Mouse (Mus musculus): ENCODE data around the gene H2-DMb1. TPM values are rescaled to one million over a fixed set of nuclear protein-coding genes. Genes with fewer than 3 reads are reported as not detected.

Gene H2-DMb1
- 1.2 and 1.3 TPM in 2 replicates for polyA plus RNA-seq (2016; fragmentation: Nextera tagmentation; extraction: Ambion mirVana)

DNA sequence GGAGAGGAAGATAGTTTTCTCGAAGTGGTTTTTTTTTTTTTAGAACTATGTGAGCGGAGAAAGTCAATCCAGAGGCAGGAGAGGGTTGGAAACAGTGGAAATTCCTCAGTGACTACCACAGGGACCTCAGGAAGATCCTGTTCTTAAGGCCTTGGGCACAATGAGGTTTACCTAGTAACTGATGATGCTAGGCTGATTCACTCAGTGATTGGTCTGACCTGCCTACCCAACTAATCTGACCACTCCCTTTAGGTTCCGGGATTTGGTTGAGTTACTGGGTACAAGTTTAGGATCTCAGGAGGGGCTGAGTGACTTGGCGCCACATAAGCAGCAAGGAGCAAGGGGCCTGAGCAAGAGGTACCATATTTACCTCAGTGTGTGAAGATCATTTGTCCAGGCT, at the start of gene H2-DMb1:
TSS of gene H2-DMb1 (plus strand) at position 150 of the 400 bp plus-strand sequence.
- no peak within 1 kb of the TSS for H3K9ac ChIP-seq (replicated peaks)
- ATAC-seq (ENCODE audit: insufficient number of reproducible peaks, insufficient read depth, low FRiP score, low TSS enrichment, low read depth) = no peak
- H3K4me3 ChIP-seq (replicated peaks) = no peak within 1 kb of the TSS
- WGBS = 52% methylated on average over 4 of the region's 4 CpGs
- H3K9me3 ChIP-seq = no peaks in the 10 kb centered on the region
- no peaks in the 10 kb centered on the region for H3K36me3 ChIP-seq
- no peak within 1 kb of the TSS for H3K4me2 ChIP-seq
- no peak within 1 kb of the TSS for H3K27ac ChIP-seq
- no peaks in the 10 kb centered on the region for H3K4me1 ChIP-seq (replicated peaks)
- no peaks in the 10 kb centered on the region; the same call in 1 of the 2 replicates for H3K27me3 ChIP-seq

DNA sequence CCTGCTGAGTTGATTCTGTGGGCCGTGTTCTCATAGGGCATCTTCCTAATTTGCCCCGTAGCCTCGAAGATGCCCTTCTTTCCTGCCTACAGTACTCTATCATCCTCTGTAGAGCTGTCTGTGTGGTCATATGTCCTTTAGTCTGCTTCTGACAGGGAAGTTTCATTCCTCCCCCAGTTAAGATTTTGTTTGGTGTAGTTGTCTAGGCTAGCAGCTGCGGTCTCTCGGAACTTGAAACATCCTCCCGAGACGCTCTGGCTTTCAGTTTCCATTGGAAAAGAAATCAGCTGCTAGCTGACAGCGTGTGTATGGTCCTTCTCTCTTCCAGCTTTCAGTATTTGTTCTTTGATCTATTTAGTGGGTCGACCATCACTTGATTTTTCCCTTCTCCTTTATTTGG, 48.1 kb upstream of the H2-DMb1 start:
- Histone ChIP-seq H3K4me1 (replicated peaks) (peaks cover 11% of the 10 kb centered on the region), H3K27me3 (0 out of 2 replicates have a peak, but pooled peaks cover 7% of the 10 kb centered on the region), H3K9ac (replicated peaks) (no peak overlapping the region), H3K4me2 (no peak overlapping the region), H3K4me3 (replicated peaks) (no peak overlapping the region), H3K36me3 (peaks cover 16% of the 10 kb centered on the region; the same call in 1 of the 2 replicates), H3K27ac (no peak overlapping the region), H3K9me3 (0 out of 2 replicates have a peak, but pooled peaks cover 5% of the 10 kb centered on the region)
- 89% methylated on average over 9 of the region's 9 CpGs for WGBS
- ATAC-seq (ENCODE audit: insufficient number of reproducible peaks, insufficient read depth, low FRiP score, low TSS enrichment, low read depth) = no peak

DNA sequence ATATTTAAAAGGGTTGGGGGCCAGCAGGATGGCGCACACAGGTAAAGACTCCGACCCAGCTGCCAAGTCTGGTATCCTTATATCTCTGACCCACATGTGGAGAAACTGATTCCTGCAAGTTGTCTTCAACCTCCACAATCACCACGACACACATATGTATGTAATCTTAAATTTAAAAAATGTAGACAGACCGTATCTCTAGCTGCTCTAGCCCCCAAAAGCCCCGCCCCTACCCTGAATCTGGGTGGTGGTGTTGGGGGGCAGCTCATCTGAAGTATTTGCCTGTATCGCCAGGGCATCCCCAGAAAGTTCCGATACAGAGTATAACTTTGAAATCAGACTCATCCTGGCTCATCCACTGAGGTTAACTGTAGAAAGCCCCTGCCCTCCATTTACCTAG, 46.3 kb upstream of the H2-DMb1 start:
- H3K9me3 ChIP-seq = 0 out of 2 replicates have a peak, but pooled peaks cover 5% of the 10 kb centered on the region
- no peak for ATAC-seq (ENCODE audit: insufficient number of reproducible peaks, insufficient read depth, low FRiP score, low TSS enrichment, low read depth)
- 86% methylated on average over 7 of the region's 7 CpGs for WGBS
- H3K4me3 ChIP-seq (replicated peaks) = no peak overlapping the region
- H3K4me2 ChIP-seq = no peak overlapping the region
- no peak overlapping the region for H3K27ac ChIP-seq
- peaks cover 33% of the 10 kb centered on the region for H3K36me3 ChIP-seq
- no peak overlapping the region for H3K9ac ChIP-seq (replicated peaks)
- no peaks in the 10 kb centered on the region for H3K27me3 ChIP-seq
- 0 out of 2 replicates have a peak, but pooled peaks cover 5% of the 10 kb centered on the region for H3K4me1 ChIP-seq (replicated peaks)

DNA sequence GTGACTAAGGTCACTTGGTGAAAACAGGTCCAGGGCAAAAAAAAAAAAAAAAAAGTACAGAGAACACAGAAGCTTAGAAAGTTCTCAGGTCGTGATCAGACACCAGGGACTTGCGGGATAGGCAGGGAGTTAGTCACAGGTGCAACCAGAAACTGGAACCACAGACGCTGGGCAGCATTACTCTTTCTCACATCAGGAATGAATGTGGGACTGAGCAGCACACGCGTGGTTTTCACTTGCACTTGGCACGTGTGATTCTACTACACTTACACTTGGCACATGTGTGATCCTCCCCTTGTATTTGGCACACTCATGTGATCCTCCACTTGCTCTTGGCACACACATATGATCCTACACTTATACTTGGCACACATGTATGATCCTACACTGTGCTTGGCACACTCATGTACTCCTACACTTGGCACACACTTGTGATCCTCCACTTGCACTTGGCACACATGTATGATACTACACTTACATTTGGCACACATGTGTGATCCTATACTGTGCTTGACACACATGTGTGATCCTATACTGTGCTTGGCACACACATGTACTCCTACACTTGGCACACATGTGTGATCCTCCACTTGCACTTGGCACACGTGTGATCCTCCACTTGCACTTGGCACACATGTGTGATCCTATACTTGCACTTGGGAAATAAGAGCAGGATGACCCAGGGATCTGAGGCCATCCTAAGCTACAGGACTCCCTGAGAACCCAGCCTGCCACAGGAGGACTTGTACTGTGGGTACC, 45.6 kb upstream of the H2-DMb1 start:
- Histone ChIP-seq H3K4me1 (replicated peaks) (0 out of 2 replicates have a peak, but pooled peaks cover 3% of the 10 kb centered on the region), H3K36me3 (peaks cover 41% of the 10 kb centered on the region), H3K9me3 (0 out of 2 replicates have a peak, but pooled peaks cover 5% of the 10 kb centered on the region), H3K9ac (replicated peaks) (no peak overlapping the region), H3K4me2 (no peak overlapping the region), H3K4me3 (replicated peaks) (no peak overlapping the region), H3K27ac (no peak overlapping the region), H3K27me3 (no peaks in the 10 kb centered on the region)
- WGBS = 81% methylated on average over 7 of the region's 7 CpGs
- no peak for ATAC-seq (ENCODE audit: insufficient number of reproducible peaks, insufficient read depth, low FRiP score, low TSS enrichment, low read depth)

DNA sequence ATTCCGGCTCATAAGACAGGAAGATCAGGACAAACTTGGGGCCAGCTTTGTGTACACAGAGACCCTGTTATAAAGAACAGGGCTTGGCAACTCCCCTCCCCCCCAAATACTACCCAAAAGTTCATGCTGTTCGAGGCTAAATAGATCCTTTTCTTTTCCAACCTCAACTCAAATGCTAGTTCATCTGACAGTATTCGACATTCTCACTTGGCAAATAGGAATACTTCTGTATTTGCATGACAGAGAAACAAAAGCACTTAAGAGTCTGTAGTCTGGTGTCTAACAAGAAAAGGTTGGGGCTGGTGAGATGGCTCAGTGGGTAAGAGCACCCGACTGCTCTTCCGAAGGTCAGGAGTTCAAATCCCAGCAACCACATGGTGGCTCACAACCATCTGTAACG, 44.4 kb upstream of the H2-DMb1 start:
- no peak overlapping the region for H3K9ac ChIP-seq (replicated peaks)
- no peak for ATAC-seq (ENCODE audit: insufficient number of reproducible peaks, insufficient read depth, low FRiP score, low TSS enrichment, low read depth)
- no peaks in the 10 kb centered on the region for H3K27me3 ChIP-seq
- no peak overlapping the region for H3K4me3 ChIP-seq (replicated peaks)
- 84% methylated on average over 6 of the region's 6 CpGs for WGBS
- H3K4me2 ChIP-seq = no peak overlapping the region
- H3K27ac ChIP-seq = no peak overlapping the region
- H3K9me3 ChIP-seq = 0 out of 2 replicates have a peak, but pooled peaks cover 5% of the 10 kb centered on the region
- 0 out of 2 replicates have a peak, but pooled peaks cover 3% of the 10 kb centered on the region for H3K4me1 ChIP-seq (replicated peaks)
- peaks cover 52% of the 10 kb centered on the region for H3K36me3 ChIP-seq

DNA sequence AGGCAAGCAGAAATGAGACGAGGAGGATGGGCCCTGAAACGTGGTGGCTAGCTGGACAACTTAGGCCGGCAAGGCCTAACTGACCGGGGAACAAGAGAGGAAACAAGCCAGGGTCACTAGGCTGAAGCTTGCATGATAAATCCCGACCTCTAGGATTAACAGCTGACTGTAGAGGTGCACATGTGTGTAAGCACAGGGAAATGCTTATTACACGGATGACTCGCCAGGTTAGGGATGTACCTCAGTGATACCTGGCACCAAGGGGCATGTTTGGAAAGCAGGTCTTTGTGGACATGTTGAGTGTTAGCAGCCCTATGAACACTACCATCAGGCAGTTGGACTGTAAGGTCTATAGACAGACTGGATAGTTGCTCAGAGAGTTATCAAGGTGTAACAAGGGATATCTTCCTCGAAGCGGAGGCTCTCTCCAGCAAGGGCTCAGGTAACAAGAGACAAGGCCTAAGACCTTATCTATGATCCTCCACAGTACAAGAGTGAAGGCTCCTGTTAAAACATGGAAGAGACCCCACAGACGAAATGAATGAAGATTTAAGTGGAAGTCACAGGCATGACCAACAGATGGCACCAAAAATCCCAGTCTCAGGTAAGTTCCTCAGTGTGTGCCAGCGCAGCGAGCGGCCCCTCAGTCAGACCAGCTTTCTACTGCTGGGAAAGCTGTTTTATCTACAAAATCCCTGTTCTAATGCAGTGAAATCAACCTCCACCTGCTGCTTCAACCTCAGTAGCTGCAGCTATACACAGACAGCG, 43.6 kb upstream of the H2-DMb1 start:
- H3K36me3 ChIP-seq = peaks cover 60% of the 10 kb centered on the region
- 0 out of 2 replicates have a peak, but pooled peaks cover 5% of the 10 kb centered on the region for H3K9me3 ChIP-seq
- H3K9ac ChIP-seq (replicated peaks) = no peak overlapping the region
- no peaks in the 10 kb centered on the region for H3K27me3 ChIP-seq
- 0 out of 2 replicates have a peak, but pooled peaks cover 5% of the 10 kb centered on the region for H3K4me1 ChIP-seq (replicated peaks)
- no peak for ATAC-seq (ENCODE audit: insufficient number of reproducible peaks, insufficient read depth, low FRiP score, low TSS enrichment, low read depth)
- WGBS = 81% methylated on average over 14 of the region's 14 CpGs
- H3K4me3 ChIP-seq (replicated peaks) = no peak overlapping the region
- no peak overlapping the region for H3K4me2 ChIP-seq
- H3K27ac ChIP-seq = peak overlapping the region; percentile 59; the same call in 1 of the 2 replicates

DNA sequence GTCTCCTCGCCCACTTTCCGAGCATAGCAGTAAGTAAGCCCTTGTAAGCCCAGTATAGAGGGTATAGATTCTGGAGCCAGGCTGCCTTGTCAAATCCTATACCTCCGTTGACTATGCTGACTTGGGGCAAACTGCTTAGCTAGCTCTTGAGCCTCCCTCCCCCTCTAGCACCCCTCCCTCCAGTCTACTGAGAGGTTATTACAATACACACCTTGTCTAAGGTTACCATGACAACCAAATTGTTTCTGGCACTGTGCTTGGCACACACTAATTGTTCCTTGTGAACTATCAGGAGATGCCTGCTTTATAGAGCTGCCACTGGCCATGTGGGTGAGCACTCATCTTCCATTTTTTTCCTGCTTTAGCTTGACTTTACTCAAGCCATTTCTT, 43.1 kb upstream of the H2-DMb1 start:
- 68% methylated on average over 3 of the region's 3 CpGs for WGBS
- no peak for ATAC-seq (ENCODE audit: insufficient number of reproducible peaks, insufficient read depth, low FRiP score, low TSS enrichment, low read depth)
- H3K4me1 ChIP-seq (replicated peaks) = peaks cover 11% of the 10 kb centered on the region

DNA sequence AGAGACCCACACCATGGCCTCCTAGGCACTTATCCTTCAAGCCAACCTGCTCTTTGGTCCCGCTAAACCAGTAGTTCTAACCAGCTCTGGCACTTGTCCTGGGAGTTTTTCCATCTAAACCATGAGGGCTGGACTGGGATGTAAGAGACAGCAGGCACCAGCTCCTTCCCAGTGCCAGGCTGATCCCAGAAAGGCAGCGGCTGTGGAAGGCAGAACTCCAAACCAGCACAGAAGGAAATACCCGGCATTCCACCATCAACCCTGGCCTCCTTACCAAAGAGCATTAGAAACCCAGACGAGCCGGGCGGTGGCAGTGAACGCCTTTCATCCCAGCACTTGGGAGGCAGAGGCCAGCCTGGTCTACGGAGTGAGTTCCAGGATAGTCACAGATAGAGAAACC, 42.6 kb upstream of the H2-DMb1 start:
- H3K4me2 ChIP-seq = no peak overlapping the region
- no peak for ATAC-seq (ENCODE audit: insufficient number of reproducible peaks, insufficient read depth, low FRiP score, low TSS enrichment, low read depth)
- 55% methylated on average over 8 of the region's 8 CpGs for WGBS
- H3K27ac ChIP-seq = peak overlapping the region; percentile 51; the same call in 1 of the 2 replicates
- no peaks in the 10 kb centered on the region for H3K9me3 ChIP-seq
- peaks cover 16% of the 10 kb centered on the region for H3K4me1 ChIP-seq (replicated peaks)
- H3K9ac ChIP-seq (replicated peaks) = no peak overlapping the region
- no peak overlapping the region for H3K4me3 ChIP-seq (replicated peaks)
- no peaks in the 10 kb centered on the region for H3K27me3 ChIP-seq
- H3K36me3 ChIP-seq = peaks cover 71% of the 10 kb centered on the region

More for the DNA sequence above, 43.1 kb upstream of the H2-DMb1 start:
- Histone ChIP-seq H3K4me3 (replicated peaks) (no peak overlapping the region), H3K36me3 (peaks cover 66% of the 10 kb centered on the region), H3K9ac (replicated peaks) (no peak overlapping the region), H3K4me2 (no peak overlapping the region), H3K9me3 (0 out of 2 replicates have a peak, but pooled peaks cover 4% of the 10 kb centered on the region), H3K27ac (peak overlapping the region; percentile 59; the same call in 1 of the 2 replicates), H3K27me3 (no peaks in the 10 kb centered on the region)

DNA sequence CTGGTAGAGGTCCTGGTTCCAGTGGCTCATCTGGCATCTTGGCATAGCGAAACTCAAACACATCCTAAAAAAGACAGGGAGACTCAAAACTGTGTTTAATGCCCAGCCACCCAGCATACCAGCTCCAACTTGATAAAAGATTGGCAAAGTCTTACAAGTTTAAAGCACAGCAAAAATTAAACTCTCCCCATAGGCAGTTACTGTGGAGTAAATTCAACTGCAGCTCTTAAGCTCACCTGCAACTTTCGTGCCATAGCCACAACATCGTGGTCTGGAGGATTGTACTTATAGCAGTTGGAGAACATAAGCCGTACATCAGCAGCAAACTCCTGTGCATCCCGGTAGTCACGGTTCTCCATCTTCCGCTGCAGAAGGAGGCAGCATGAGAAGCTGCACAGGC, 38.8 kb upstream of the H2-DMb1 start:
- H3K4me2 ChIP-seq = no peak overlapping the region
- H3K4me1 ChIP-seq (replicated peaks) = peaks cover 33% of the 10 kb centered on the region
- no peak overlapping the region for H3K4me3 ChIP-seq (replicated peaks)
- no peak overlapping the region for H3K27ac ChIP-seq
- H3K9ac ChIP-seq (replicated peaks) = no peak overlapping the region
- H3K27me3 ChIP-seq = no peaks in the 10 kb centered on the region
- 94% methylated on average over 7 of the region's 7 CpGs for WGBS
- ATAC-seq (ENCODE audit: insufficient number of reproducible peaks, insufficient read depth, low FRiP score, low TSS enrichment, low read depth) = no peak
- H3K9me3 ChIP-seq = no peaks in the 10 kb centered on the region
- H3K36me3 ChIP-seq = peaks cover 90% of the 10 kb centered on the region

DNA sequence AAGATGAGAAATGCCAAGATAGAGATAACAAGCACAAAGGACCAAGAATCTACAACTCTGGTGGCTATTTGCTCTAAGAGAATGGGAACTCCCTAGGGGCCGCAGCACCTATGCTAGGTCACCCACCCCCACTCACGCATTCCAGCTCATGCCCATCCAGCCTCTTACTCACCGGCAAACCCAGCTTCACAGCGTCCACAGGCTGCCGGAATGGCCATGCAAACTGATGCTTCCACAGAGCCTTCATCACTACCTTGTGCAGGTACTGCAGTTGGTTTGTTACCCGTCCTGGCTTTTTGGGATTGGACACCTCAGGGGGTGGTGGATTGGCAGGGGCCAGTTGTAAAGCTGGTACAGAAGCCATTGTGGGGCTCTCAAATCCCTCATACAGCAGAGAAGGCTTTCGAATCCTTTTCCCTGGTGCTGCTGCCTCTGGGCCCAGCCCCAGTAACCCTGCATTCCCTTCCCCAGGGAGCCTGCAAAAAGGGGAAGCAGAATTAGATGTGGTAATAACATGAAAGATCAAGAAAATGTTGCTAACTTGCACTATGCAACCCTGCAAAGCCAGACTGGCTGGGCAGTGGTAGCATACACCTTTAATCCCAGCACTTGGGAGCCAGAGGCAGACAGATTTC, 36.0 kb upstream of the H2-DMb1 start:
- H3K4me1 ChIP-seq (replicated peaks) = peaks cover 30% of the 10 kb centered on the region
- H3K9ac ChIP-seq (replicated peaks) = peak overlapping the region; percentile 99
- H3K27ac ChIP-seq = no peak overlapping the region
- ATAC-seq (ENCODE audit: insufficient number of reproducible peaks, insufficient read depth, low FRiP score, low TSS enrichment, low read depth) = no peak
- WGBS = 45% methylated on average over 7 of the region's 7 CpGs
- H3K9me3 ChIP-seq = no peaks in the 10 kb centered on the region
- peak overlapping the region; percentile 99 for H3K4me3 ChIP-seq (replicated peaks)
- H3K36me3 ChIP-seq = peaks cover 62% of the 10 kb centered on the region
- H3K4me2 ChIP-seq = peak overlapping the region; percentile 74
- H3K27me3 ChIP-seq = no peaks in the 10 kb centered on the region
